Mouse (Mus musculus) layer of hippocampus, postnatal 14 days (tissue): ENCODE results near the gene Sptbn4. TPM values are rescaled to one million over a fixed set of nuclear protein-coding genes. Genes with fewer than 3 reads are reported as not detected.

ENCODE experiments used
- DNase-seq, 2 experiments: peaks; one replicate each; pipeline ENCODE4 v3.0.0; 2021 to 2022; ENCODE audit warnings: low spot score in 2 of 2, mixed read lengths in 1 of 2
- total RNA-seq, 2 experiments: library from RNA; stranded (reverse); gene quantifications; 2 replicates each; pipeline ENCODE4 v1.2.3; 2021

The Sptbn4 gene
- total RNA-seq, 2 experiments from 2014 or later = 108 to 123 TPM

DNA sequence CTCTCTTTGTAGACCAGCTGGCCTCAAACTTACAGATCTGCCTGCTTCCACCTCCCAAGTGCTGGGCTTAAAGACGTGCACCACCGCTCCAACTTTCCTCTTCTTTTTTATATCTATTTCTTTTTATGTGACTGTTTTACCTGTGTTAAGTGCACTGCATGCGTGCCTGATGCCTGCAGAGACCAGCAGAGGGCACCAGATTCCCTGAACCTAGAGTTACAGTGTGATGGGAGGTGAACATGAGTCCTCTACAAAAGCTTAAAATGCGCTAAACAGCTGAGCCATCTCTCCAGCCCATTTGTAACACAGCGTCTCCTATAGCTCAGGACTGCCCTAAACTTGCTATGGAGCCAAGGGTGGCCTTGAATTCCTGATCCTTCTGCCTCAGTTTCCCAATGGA, 9.9 kb downstream of the Sptbn4 start:
- DNase-seq = no peak

DNA sequence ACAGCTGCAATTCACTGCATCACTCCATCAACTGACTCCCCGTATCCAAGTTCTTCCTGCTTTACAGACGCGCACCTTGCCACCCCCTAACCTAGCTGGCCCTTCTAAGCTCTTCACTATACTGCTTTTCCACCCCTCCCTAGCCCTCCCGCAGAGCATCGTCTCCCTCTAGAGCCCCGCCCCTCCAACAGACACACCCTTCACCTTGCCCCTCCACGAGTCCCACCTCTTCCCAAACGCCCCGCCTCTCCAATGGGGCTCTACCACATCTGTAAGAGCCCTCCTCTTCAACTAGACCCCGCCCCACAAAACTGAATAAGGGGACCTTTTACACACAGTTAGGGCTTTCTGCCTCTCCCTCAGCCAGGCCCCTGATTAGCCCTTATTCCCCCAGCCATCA, 13.7 kb downstream of the Sptbn4 start:
- no peak for DNase-seq

DNA sequence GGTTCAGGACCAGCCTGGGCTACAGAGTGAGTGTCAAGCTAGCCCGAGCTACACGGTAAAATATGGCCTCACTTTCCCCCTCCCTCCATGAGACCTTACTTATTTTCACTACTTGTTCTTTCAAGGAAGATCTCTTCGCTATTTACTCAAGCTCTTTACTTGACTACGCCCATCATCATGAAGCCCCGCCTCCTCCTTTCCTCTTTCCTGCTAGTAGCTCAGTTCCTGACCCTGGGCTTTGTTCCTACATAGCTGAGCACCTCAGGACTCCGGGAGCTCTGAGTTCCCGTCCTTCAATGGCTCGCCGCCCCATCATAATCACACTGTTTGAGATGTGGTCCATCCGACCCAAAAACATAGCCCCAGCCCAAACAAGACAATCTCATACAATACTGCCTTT, 14.1 kb downstream of the Sptbn4 start:
- DNase-seq = no peak

DNA sequence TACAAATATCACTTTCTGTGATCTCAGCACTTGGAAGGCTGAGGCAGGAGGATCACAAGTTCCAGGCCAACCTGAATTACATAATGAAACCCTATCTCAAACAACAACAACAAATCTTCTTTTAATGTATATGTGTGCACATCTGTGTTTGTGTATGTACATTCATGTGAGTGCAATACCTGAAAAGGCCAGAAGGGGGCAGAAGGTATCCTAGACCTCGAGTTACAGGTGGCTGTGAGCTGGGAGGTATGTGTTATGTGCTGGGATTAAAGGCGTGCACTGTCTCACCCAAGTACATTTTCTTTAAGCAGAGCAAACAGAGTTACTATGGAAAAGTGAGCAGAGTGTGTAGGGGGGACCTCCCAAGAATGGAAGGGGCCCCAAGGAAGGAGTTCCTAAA, 18.4 kb downstream of the Sptbn4 start:
- DNase-seq = no peak

DNA sequence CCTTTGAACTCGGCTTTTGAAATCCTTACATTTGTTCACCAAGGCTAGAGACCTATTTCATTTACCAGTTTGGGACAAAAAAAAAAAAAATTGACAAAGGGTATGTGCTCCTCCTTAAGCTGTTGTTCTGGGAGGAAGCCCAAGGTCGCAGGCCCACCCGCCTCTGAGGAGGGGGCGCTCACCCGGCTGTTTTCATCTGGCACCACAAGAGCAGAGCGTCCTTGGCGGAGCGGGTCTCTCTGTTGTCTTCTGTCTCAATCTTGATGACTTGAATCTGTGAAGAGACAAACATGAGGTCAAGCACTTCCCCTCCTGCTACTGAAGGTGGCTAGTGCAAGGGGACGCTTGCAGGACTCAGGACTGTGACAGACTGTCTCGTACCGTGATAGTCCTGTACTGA, 19.5 kb downstream of the Sptbn4 start:
- DNase-seq = no peak

DNA sequence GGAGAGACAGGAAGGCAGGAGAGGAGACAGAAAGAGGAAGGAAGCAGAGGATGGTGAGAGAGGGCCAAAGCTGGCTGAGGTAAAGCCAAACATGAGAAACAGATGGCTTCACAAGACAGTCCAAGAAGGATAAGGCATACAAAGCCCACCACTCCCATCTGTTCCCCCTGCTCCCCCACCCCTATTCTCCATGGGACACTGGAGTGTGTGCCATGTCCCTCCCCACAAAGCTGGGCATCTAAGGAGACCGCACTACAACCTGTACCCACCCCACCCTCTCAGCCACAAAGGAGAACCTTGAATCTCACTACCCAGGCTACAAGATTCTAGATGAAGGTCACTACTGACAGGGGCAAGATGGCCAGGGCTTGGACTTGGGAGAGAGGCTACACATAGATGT, 20.1 kb downstream of the Sptbn4 start:
- no peak for DNase-seq

DNA sequence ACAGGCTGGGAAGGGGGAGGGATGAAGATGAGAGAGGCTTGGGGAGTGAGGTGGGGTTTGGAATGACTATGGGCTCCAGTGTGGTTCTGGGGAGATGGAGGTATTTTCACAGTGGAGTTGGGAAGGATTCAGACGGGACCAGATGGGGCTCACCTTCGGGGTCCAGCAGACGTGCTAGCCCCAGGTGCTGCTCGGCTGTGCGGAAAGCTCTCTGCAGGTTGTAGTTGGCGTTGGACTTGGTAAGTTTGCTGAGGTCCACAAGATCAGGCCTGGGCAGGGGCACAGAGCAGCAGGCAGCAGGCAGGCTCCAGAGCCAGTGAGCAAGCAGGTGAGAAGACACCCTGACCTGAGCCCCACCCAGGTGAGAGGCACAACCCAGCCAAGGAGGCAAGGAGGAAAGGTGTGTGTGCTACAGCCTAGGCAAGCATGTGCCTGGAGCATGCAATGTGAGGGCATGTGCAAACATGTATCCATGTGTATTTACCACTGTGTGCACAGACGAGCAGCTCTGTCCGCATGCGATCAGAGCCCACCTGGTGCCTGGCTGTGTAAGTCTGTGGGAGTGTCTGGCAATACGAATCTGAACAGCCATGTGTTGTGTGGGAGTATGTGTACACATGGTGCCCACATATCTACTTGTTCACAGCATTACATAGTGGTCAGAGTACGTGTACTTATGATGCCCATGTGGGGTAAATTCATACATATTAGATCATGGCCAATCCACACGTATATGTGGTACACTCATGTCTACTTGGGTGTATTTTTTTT, 23.7 kb downstream of the Sptbn4 start:
- DNase-seq = peak in 1 of 2 experiments; percentile 50

DNA sequence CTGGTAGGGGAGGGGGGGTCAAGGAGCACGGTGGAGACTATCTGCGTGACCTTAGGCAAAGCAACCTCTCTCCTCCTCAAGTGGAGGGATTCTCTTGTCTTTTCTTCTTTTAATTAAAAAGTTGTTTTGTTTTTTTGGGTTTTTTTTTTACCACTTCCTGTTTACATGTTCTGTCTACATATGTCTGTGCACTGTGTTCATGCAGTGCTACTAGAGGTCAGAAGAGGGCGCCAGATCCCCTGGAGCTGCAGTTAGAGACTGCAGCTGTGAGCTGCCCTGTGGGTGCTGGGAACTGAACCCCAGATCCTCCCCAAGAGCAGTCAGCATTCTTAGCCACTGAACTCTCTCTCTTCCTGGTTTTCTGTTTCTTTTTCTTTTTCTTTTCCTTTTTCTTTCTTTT, 28.4 kb downstream of the Sptbn4 start:
- no peak for DNase-seq

DNA sequence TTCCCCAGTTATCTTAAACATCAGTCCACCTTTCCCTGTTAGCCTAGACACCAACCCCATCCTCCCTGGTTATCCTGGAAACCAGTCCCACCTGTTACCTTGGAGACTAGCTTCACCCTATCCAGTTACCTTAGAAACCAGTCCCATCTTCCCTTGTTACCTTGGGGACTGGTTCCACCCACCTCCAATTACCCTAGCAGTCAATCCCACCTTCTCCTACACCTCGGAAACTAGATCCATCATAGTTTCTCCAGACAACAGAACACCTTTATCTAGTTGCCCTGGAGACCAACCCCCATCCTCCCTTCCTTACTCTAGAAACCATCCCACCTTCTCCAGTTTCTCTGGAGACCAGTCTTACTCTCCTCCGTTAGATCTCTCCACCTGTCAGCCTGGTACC, 30.3 kb downstream of the Sptbn4 start:
- DNase-seq = no peak

DNA sequence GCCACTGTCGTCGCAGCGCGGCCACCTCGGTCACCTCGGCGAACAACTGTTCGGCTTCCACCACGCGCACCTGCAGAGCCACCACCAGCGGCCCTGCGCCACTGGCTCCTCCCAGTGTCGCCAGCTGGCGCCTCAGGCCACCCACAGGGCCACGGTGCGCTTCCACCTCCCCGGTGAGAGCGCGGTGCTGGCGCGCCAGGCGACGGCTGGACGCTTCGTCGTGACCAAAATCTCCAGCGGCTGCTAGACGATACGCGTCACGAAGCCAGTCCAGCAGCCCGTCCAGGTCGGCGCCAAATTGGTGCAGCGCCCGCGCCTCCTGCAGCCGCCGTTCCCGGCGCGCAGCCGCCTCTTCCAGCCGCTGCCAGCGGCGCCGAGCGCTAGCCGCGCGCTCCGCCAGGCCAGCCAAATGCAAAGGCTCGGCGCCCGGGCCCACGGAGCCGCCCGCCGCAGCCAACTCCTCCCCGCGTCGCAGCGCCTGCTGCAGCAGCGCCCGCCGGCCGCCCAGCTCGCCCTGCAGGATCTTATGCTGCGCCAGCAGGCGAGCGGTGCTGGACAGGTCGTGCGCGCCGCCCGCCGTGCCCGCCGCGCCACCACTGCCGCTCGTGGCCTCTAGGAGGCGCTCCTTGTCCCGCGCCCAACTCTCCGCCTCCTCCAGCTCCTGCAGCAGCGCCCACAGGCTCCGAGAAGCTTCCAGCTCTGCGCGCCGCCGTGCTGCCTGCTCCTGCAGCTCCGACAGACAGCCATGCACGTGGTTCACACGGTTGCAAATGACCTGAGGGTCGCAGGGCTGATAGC, 38.9 kb downstream of the Sptbn4 start:
- peak; percentile 63 to 70 for DNase-seq

DNA sequence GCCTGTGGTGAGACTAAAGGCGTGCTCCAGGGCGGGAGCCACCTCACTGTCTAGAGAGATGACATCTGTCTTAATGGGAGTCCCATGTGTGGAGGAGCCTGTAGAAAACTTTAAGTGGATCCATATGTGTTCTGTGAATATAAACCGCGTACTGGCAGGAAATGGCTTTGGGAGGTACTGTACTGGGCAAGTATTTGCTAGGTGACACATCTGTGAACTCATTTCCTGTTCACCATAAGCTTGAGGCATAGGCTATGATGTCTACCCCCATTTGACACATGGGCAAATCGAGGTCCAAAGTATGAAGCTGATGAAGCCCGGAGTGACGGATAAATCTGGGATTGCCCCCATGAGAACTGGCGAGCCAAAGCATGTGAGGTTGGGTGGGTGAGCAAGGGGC, 39.7 kb downstream of the Sptbn4 start:
- no peak for DNase-seq

DNA sequence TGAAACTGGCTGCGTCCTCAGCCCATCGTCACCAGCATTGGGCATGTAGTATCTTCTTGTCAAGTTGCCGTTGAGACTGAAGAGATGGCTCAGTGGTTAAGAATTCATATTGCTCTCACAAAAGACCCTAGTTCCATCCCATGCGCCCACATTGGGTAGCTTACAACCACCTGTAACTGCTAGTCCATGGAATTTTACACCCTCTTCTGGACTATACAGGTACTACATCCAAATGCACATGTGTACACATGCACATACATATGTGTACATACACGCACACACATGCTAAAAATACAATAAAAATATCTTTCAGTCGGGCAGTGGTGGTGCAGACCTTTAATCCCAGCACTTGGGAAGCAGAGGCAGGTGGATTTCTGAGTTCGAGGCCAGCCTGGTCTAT, 41.0 kb downstream of the Sptbn4 start:
- DNase-seq = no peak

DNA sequence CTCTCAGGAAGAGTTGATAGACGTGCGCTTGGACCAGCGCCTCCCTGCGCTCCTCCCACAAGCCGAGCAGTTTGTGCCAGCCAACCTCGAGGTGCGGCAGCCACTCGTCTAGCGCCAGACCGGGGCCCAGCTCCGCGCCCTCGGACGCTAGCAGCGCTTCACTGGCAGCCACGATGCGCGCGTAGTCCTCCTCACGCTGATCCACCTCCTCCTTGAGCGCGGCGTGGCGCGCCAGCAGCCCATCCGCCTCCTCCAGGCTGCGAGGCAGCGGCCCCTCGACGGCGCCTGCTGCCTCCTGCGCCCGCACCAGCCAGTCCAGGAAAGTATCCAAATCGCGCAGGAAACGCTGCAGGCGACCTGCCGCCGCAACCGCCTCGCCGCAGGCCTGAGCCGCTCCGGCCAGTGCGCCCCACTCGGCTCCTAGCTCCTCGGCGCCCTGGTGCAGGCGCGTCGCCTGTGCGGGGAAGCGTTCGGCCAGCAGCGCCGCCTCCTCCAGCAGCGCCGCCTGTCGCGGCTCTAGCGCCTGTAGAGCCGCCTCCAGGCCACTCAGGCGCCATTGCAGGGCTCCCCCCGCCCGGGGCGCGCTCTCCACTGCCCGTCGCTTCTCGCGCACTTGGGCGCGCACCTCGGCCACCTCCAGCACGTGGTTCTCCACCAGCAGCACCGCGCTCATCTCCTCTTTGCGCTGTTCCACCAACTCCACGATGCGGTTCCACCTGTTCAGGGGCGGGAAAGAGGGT, 43.1 kb downstream of the Sptbn4 start:
- DNase-seq = no peak

DNA sequence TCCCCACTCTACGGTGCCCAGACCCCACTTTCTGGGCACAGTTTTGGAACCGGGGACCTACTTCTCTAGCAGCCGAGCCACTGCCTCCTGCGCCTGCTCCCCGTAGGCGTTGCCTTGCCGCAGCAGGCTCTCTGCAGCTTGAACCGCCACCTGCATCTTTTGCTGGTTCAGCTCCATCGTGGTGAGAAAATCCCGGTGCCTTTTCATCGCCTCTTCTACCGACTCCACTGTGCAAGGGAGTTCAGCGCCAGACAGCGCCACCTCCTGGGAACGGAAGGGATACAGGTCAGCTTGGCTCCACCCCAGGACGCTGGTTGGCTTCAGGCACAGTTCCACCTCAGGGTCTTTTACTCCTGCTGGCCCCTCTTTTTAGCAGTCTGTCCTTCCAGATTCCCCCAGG, 44.8 kb downstream of the Sptbn4 start:
- DNase-seq = peak; percentile 63 to 68

DNA sequence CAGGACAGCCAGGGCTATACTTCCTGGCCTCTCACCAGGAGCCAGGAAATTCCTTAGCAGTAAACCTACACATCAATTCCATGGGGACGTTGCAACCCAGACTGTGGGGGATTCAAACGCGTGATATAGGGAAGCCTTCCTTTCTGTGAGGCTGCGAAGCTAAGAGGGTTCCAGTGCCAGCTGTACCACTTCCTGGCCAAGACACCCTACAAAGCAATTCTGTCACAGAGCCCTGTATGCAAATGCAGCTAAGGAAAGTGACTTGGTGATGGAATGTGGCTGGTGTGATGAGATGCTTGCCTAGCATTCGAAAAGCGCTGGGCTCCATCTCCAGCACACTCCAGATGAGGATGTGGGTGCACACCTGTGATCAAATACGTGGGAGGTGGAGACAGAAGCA, 46.9 kb downstream of the Sptbn4 start:
- no peak for DNase-seq

DNA sequence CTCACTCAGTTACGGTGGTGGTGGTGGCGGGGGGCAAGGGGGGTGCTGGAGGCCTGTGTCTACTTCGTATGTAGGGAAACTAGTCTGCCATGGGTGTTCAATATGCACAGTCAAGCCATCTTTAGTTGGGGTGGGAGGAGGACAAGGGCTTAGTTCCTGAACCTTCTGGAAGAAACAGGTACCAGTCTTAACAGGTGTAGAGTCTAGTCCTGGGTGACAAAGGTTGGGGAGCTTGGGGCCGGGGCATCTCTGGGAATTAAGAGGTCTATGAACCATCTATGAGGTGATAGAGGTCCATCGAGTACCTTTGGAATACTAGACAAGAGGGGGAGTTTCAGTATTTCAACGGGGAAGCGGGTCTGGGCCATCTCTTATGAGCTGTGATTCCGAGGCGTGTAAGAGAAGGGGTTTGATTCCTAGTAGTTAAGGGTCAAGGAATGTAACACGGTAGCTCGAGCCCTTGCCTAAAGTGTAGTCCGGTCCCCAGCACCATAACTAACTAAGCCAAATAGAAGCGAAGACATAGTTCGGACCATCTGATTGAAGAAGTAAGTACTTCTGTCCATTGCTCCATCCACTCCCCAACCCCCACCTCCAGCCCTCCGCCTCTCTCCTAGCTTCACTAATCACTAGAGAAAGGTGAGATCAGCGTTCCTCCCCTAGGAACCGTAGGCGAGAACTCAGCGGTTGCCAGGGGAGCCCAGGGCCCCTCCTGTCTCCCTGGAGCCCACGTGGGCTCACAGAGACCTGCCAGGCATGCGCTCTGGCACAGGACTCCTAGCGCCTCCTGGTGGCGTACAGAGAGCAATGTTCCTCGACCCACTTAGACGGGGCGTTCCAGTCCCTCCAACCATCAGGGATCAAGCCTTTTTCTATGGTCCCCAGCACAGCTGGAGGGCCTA, 50.2 kb downstream of the Sptbn4 start:
- peak; percentile 49 to 62 for DNase-seq

DNA sequence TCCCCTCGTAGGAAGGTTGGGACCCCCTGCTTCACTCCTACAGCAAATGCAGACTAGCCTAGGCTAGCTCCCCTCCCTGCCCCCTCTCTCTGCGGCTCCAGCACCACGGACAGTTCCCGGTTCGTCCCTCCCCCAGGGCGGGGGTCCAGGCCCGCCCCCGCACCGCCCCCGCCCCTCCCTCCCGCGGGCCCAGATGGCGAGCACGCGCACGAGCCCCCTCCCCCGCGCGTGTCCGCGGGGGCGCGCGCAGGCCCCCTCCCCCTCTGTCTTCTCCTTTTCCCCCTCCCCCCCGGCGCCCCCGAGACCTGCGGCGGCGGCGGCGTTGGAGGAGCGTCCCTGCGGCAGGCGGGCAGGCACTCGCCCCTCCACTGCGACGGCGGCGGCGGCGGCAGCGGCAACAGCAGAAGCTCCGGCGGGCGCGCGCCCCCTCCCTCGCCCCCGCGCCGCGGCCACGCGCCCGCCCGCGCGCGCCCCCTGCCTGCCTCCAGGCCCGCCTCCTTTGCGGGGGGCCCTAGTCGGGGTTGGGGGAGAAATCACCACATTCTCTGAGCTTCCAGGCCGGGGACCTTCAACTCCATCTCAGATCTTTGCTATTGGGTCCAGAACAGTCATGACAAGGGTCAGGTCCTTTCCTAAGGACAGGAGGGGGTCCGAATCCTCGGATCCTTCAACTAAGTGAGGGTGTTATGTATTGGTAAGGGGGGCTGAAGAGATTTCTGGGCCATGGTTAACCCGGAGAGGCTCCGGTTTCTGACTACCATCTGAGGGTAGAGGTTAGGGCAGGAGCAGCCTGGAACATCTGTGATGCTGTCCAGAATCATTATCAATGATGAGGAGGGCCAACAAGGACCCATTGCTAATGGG, 51.1 kb downstream of the Sptbn4 start:
- peak; percentile 41 to 43 for DNase-seq

DNA sequence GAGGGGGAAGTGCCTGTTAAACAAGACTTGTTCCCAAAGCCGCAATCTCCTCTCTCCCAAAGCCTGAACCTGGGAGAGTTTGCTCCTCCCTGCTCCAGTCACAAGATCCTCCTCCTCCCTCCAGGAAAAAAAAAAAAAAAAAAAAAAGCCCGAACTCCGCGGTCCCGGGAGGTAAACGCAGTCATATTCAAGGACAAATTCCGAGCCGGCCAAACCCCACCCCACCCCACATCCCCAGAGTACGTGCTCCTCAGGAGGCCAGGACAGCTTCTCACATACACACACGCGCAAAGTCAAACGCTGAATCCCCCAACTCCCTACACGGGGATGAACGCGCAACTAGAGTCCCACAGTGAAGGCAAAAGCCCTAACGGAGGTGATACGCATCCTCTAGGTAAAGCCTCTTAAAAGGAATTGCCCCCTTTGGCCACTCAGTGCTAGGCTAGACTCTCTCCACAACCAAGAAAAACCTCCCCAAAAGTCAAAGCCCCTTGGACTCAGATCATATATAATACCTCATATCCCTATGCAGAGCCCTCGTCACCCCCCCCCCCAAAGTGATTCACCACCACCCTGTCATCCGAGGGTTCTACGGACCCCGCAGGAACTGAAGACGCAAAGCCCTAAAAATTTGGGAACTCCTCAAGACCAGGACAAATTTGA, 51.8 kb downstream of the Sptbn4 start:
- no peak for DNase-seq

DNA sequence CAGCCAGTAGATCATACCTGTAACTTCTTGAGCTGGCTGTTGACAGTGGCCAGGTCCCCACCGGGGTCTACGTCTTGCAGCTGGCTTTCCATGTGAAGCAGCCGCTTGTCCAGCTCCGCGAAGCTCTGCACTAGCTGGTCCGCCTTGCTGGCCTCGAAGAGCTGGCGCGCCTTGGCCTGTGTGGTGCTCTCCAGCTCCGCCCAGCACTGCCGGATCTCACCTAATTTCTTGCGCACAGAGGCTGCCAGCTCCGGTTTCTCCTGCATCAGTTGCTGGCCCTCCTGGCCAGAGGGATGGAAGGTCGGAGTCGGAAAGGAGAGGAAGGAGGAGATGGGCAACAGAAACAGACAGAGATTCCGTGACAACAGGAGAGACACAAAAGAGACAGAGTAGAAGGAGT, 56.1 kb downstream of the Sptbn4 start:
- no peak for DNase-seq
